Mouse (Mus musculus) olfactory bulb, adult 2 months (tissue): Measurements from ENCODE around the gene Lrp10. TPM values are rescaled to one million over a fixed set of nuclear protein-coding genes. Genes with fewer than 3 reads are reported as not detected.

Source experiments
- H3K27ac ChIP-seq: fragments of 200-500 bp; 2 replicates; pipeline ENCODE4 v1.5.1; 2012; ENCODE audit warnings: low read depth, low read length; ENCODE audit not compliant: insufficient read depth
- H3K4me1 ChIP-seq: fragments of 200-500 bp; 2 replicates; pipeline ENCODE4 v1.6.1; 2012; ENCODE audit warnings: low read length; ENCODE audit not compliant: control insufficient read depth, insufficient read depth
- H3K4me3 ChIP-seq: fragments of 200-500 bp; 2 replicates; pipeline ENCODE4 v1.5.1; 2012; ENCODE audit warnings: mild to moderate bottlenecking, low read depth, low read length, moderate library complexity; ENCODE audit not compliant: insufficient read depth
- CTCF ChIP-seq: fragments of 200-500 bp; IDR thresholded peaks from 2 replicates; pipeline ENCODE4 v1.5.1; 2012; ENCODE audit warnings: low read depth, mild to moderate bottlenecking, low read length, moderate library complexity; ENCODE audit not compliant: insufficient read depth
- POLR2A ChIP-seq: fragments of 200-500 bp; IDR thresholded peaks from 2 replicates; pipeline ENCODE4 v1.6.1; 2012; ENCODE audit warnings: mild to moderate bottlenecking, low read depth, low read length, moderate library complexity; ENCODE audit not compliant: insufficient read depth
- WGBS: fragments of 180-500 bp; shearing (Covaris S2); methylation state at CpG from one replicate; pipeline ENCODE4 v1.1.7; 2018; 5-methylcytosine and 5-hydroxymethylcytosine counted together
- polyA plus RNA-seq: library from polyadenylated mRNA; stranded (reverse); fragments of >200 nt; gene quantifications from 2 replicates; pipeline ENCODE4 v1.2.4, GENCODE M21; 2012; ENCODE audit warnings: low replicate concordance; ENCODE audit not compliant: missing spikeins, insufficient read depth, insufficient read length

The Lrp10 gene
- polyA plus RNA-seq, 1 experiment: not detected

DNA sequence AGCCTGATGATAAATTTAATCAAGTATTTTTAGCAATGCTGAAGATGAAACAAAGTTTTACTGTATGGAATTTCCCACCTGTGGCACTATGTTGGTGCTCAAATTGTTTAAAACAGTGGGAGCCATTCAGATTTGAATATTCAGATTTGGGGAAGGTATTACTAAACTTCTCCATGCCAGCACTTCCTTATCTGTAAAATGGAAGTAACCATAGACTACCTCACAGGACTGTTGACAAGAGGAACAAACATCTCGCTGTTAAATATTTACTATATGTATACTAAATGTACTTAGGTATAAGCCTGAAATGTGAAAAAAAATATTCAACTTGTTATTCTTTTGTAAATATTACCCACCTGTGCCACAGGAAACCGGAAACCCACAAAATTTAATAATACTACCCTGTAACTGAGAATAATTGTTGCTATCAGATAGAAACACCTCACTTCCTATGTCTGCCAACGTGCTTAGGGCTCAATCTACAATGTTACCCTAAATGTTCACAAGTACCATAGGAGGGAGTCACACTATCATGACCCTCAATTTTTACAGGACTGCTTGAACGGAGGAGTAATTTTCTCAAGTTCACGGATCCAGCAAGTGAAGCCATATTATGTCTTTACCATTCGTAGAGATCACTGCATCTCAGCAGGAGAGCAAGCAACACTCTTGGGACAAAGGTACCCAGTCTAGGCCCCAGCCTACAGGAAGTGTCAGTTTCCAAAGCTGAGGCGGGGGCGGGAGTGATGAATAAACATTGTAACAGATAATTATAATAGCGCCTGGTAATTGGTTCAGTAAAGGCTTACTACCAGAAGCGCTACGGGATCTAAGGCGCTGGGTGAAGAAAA lies 604 bp upstream of the Lrp10 start:
- Histone ChIP-seq H3K4me1 (peaks cover 3% of the 10 kb centered on the region; the same call in 1 of the 2 replicates), H3K27ac (no peak overlapping the region), H3K4me3 (peak overlapping the region; percentile 88)
- no peak for TF ChIP-seq POLR2A
- TF ChIP-seq CTCF: no peak
- 14% methylated on average over 12 of the region's 12 CpGs for WGBS

DNA sequence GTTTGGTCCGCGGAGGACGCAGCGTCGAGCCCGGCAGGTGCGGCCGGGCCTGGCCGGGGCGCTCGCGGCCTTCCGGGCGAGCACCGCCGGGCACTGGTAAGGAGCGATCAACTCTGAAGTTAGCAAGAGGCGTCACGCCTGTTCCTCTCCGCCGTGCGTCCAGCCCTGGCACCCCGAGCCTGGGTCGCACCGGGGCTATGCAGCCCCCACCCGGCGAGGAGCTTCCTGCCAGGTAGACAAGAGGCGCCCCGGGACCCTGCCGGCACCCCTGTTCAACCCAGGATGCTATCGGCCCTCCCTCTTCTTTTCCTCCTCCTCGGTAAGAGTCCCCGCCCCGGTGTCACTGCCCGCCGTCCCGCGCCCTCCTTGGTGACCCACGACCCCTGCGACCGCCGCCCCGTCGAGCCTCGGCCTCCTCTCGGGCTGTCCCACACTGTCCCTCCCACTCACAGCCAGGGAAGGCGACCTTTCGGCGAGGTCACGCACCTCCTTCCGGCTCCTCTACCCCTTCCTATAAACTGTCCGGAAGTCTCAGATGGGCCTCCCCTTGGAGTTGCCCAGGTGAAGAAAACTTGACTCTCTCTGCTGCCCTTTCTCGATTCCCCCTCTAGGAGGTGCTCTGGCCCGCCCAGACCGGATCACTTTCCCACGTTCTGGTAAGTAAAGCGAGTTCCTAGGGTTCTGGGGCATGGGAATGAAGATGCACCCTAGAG lies 512 bp downstream of the Lrp10 start:
- 1% methylated on average over 54 of the region's 57 CpGs for WGBS
- no peak overlapping the region for H3K27ac ChIP-seq
- no peak for TF ChIP-seq POLR2A
- TF ChIP-seq CTCF: 0 out of 2 replicates have a peak, but pooled peaks have one; percentile 18
- peaks cover 3% of the 10 kb centered on the region; the same call in 1 of the 2 replicates for H3K4me1 ChIP-seq
- H3K4me3 ChIP-seq: peak overlapping the region; percentile 88

DNA sequence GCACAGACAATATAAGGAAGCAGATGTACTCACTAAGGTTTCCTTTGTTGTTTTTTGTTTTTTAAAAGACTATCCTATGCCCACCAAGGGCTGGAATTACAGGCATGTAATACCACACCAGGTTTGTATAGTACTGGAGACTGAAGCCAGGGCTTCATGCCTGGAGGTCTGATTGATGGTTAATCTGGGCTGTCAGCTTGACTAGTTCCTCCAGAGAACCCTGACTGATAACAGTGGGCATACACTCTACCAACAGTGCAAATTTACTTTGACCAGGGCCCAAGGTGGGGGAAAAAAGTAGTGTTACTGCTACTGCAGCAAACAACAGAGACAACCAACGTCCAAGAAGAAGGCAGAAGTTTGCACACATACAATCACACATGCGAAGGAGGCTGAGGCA lies 7.5 kb downstream of the Lrp10 start:
- Histone ChIP-seq H3K27ac (no peak overlapping the region), H3K4me3 (no peak overlapping the region), H3K4me1 (peaks cover 8% of the 10 kb centered on the region)
- no peak for TF ChIP-seq POLR2A
- TF ChIP-seq CTCF: no peak
- 95% methylated on average over 2 of the region's 2 CpGs for WGBS

DNA sequence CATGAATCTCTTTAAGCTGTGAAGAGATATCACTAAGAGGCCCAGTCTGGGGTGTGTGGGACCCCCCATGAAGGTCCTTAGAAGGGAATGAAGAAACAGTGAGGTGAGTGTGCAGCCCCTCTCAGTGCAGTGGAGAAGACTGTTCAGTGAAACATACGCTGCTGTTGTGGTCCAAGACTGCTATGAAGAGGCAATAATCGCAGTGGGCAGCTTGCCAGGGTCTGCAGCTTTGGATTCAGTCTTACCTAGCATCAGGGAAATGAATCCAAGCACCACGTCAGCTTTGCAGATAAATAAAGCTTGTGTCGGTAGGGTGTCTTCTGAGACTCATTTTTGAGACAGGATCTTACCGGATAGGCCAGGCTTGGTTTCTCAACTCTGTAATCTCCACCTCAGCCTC lies 8.7 kb downstream of the Lrp10 start:
- WGBS: 47% methylated on average over 5 of the region's 5 CpGs
- Histone ChIP-seq H3K4me3 (no peak overlapping the region), H3K27ac (no peak overlapping the region), H3K4me1 (peaks cover 13% of the 10 kb centered on the region)
- TF ChIP-seq POLR2A (no peak), CTCF (no peak)

DNA sequence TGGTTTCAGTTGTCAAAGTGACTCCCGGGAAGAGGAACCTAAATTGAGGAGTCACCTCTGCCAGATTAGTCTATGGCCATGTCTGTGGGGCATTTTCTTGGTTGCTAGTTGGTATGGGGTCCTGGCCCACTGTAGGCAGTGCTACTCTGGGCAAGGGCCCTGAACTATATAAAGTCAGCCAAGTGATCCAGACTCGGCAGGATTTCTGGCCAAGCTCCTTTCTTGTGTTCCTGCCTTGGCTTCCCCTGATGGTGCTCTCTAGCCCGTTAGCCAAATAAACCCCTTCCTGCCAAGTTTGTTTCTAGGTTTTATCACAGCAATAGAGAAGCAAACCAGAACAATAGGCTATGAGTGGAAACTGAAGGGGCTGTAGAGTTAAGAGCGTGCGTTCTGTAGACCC lies 10.8 kb downstream of the Lrp10 start:
- Histone ChIP-seq H3K4me1 (peaks cover 20% of the 10 kb centered on the region), H3K4me3 (no peak overlapping the region), H3K27ac (no peak overlapping the region)
- WGBS: 63% methylated on average over 5 of the region's 5 CpGs
- TF ChIP-seq CTCF (no peak), POLR2A (no peak)

DNA sequence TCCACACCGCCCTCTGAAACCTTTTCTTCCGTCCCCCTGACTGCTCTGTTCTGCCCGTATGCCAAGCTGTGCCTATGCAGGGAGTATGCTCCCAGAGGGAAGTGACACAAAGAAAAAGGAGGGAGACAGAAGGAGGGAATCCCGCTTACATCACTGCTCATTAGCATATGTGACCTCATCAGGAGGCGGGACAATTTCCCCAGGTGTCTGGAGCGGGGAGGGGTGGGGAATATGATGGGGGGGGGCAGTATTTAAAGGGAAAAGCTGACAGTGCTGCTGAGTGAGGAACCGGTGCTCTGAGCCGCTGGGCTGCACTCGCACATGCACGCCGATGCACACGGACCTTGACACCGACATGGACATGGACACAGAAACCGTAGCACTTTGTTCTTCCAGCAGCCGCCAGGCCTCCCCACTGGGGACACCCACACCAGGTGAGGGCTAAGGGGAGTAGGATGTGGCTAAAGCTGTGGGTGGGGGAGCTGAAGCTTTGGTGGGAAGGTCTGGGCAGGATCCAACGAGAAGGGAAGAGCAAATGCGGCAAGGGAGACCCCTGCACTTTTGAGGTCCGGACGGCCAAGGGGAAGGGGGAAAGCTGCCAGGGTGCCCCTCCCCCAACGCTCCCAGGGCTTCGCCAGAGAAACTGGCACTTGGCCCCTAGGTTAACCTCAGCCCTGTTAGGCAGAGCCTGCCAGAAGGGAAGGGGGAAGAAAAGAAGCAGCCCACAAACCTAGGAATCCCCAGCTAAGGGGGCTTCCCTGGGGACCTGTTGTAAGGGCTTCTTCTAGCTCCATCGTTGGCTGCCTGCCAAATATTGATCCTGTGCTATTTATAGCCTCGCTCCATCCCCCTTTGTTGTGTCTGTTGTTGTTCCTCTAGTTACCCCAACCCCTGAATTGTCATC lies 12.3 kb downstream of the Lrp10 start, which contains the start of gene Rem2:
Gene Rem2, plus strand, starts transcription at position 160 of the 904 bp plus-strand sequence.
- H3K27ac ChIP-seq: peak within 1 kb of the TSS; percentile 62
- peak within 1 kb of the TSS; percentile 82 for H3K4me3 ChIP-seq
- TF ChIP-seq POLR2A (peak; percentile 14), CTCF (no peak)
- H3K4me1 ChIP-seq: peaks cover 24% of the 10 kb centered on the region
- WGBS: under 1% methylated on average over 23 of the region's 23 CpGs

DNA sequence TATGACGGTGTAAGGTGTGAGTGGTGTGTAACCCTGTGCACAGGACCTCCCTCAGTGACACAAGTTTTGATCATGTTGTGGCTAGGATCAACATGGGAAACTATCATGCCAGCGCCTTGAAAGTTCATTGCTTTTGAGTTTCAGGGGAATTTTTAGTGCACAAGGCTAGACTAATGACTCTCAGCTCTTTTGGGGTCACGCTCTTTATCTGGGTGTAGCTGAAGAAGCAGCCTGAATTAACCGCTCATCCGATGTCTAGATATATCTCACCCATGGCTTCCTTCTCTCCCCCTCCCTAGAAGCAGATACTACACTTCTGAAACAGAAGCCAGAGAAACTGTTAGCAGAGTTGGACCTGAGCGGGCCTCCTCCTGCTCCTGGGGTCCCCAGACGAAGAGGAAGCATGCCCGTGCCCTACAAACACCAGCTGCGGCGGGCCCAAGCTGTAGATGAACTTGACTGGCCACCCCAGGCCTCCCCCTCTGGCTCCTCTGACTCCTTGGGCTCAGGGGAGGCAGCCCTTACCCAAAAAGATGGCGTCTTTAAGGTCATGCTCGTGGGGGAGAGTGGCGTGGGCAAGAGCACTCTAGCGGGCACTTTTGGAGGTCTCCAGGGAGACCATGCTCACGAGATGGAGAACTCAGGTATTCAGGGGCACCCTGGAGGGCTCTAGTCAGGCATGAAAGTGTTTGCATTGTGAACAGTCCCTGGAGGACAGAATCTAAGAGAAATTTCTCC lies 13.4 kb downstream of the Lrp10 start:
- 86% methylated on average over 15 of the region's 15 CpGs for WGBS
- TF ChIP-seq CTCF (no peak), POLR2A (no peak)
- H3K27ac ChIP-seq: no peak overlapping the region

DNA sequence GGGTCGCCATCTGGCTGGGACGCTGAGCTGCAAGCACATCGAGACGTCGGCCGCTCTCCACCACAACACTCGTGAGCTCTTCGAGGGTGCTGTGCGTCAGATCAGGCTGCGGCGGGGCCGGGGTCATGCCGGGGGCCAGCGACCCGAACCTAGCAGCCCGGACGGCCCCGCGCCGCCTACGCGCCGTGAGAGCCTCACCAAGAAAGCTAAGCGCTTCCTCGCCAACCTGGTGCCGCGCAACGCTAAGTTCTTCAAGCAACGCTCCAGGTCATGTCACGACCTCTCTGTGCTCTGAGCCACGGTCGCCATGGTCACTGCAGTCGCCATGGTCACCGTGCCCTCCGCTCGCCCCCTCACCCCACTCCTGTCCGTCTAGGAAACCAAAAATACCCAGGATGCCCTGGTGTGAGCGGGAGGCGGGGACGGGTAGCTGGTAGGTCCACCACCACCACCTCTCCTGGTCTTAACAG lies 15.5 kb downstream of the Lrp10 start:
- TF ChIP-seq POLR2A: no peak
- no peak for TF ChIP-seq CTCF
- peak overlapping the region; percentile 25 for H3K4me3 ChIP-seq
- peaks cover 29% of the 10 kb centered on the region for H3K4me1 ChIP-seq
- H3K27ac ChIP-seq: no peak overlapping the region
- 24% methylated on average over 40 of the region's 40 CpGs for WGBS

More for the DNA sequence above, 13.4 kb downstream of the Lrp10 start:
- peaks cover 29% of the 10 kb centered on the region for H3K4me1 ChIP-seq
- peak overlapping the region; percentile 82; the same call in 1 of the 2 replicates for H3K4me3 ChIP-seq
